Mouse (Mus musculus) large intestine, adult 2 months (tissue): ENCODE measurements around the gene Plscr1. TPM values are rescaled to one million over a fixed set of nuclear protein-coding genes. Genes with fewer than 3 reads are reported as not detected.

Source experiments
- DNase-seq: peaks from one replicate; pipeline ENCODE4 v3.0.0-alpha.2; 2012; ENCODE audit warnings: low read depth, low spot score
- WGBS: fragments of 180-500 bp; shearing (Covaris S2); methylation state at CpG from one replicate; pipeline ENCODE4 v1.1.7; 2018; 5-methylcytosine and 5-hydroxymethylcytosine counted together
- polyA plus RNA-seq: library from polyadenylated mRNA; depleted of rRNA; stranded (reverse); fragments of >200 nt; gene quantifications from 2 replicates; pipeline ENCODE4 v1.2.3, GENCODE M21; 2012

Gene Plscr1
- polyA plus RNA-seq, 1 experiment: 62.9 TPM

- DNase-seq: no peak
- 54% methylated on average over 5 of the region's 5 CpGs for WGBS
These were observed 3.2 kb downstream of the Plscr1 start for GRCm38 (mm10) chr9:92252718-92253117.

DNA sequence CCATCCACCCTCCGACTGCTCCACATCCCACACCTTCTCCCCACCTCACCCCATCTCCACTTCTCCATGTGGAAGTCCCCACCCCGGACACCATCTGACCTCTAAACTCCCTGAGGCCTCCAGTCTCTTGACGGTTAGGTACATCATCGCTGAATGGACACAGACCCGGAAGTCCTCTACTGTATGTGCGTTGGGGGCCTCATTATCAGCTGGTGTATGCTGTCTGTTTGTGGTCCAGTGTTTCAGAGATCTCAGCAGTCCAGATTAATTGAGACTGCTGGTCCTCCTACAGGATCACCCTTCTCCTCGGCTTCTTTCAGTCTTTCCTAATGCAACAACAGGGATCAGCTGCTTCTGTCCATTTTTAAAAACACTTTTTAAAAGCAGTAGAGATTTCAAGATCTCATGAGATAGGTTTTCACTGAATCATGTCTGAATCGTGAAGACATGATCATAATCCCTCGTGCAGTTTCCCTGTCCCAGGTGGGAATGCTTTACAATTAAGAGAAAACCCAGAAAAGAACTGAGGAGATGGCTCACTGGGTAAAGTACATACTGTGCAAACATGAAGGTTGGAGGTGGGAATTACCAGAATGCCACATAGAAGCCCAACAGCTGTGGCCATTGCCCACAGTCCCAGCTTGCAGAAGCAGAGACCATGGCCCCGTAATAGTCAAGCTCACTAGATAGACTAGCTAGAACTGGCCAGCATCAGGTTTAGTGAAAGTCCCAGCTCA, 4.2 kb downstream of the Plscr1 start:
- no peak for DNase-seq
- 72% methylated on average over 10 of the region's 10 CpGs for WGBS

- WGBS: 36% methylated on average over 7 of the region's 7 CpGs
- DNase-seq: no peak
These were observed 11.1 kb downstream of the Plscr1 start for GRCm38 (mm10) chr9:92260481-92261159.

DNA sequence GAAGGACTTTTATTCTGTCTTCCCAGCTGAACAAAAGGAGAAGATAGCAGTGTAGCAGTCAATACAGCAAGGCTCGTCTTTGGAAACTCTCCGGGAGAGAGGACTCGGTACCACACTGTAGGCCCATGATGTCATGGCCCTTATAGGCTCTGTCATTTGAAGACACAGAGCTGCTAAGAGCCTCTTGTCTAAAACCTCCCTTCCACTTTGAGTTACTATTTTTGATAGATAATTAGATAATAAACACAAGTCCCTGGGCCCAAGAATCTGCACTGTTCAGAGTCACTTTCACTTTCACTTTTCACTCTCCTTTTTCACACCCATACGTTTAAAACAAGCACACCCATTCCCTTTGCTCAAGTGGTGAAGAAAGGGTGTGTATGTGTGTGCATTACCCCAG, 16.2 kb downstream of the Plscr1 start:
- whole genome bisulfite sequencing: 46% methylated on average over 4 of the region's 4 CpGs
- DNase-seq: no peak

GRCm38 (mm10) chr9:92266558-92267171, 17.1 kb downstream of the Plscr1 start:
- WGBS: 36% methylated on average over 8 of the region's 8 CpGs

GRCm38 (mm10) chr9:92267732-92268131, 18.2 kb downstream of the Plscr1 start:
- 96% methylated on average over 1 of the region's 1 CpGs for WGBS

More at GRCm38 (mm10) chr9:92266558-92267171, 17.1 kb downstream of the Plscr1 start:
- no peak for DNase-seq

GRCm38 (mm10) chr9:92269829-92270404, 20.4 kb downstream of the Plscr1 start:
- DNase-seq: no peak
- 87% methylated on average over 5 of the region's 5 CpGs for WGBS

More at GRCm38 (mm10) chr9:92267732-92268131, 18.2 kb downstream of the Plscr1 start:
- DNase-seq: no peak

DNA sequence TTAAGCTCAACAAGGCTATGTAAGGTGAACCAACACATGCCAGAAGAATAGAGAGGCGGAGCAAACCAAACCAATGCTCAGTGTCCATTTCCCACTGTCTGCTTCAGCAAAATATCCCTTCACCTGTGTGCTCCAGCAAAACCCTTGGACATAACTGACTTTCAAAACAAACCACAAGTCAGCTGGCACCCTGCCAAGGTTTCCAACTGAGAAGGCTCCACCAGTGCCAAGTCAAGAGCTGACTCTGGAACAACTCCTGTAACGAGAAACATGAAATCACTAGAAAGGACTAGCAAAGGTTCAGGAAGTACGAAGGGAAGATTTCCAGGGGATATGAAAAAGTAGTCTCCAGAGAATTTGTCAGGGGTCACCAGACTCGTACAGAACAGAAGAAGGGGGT, 21.4 kb downstream of the Plscr1 start:
- 33% methylated on average over 4 of the region's 4 CpGs for WGBS
- DNase-seq: no peak

- 42% methylated on average over 4 of the region's 4 CpGs for whole genome bisulfite sequencing
- DNase-seq: no peak
These were observed 23.1 kb downstream of the Plscr1 start for GRCm38 (mm10) chr9:92272650-92273049.

GRCm38 (mm10) chr9:92273271-92273670, 23.7 kb downstream of the Plscr1 start:
- 83% methylated on average over 2 of the region's 2 CpGs for WGBS
- no peak for DNase-seq

DNA sequence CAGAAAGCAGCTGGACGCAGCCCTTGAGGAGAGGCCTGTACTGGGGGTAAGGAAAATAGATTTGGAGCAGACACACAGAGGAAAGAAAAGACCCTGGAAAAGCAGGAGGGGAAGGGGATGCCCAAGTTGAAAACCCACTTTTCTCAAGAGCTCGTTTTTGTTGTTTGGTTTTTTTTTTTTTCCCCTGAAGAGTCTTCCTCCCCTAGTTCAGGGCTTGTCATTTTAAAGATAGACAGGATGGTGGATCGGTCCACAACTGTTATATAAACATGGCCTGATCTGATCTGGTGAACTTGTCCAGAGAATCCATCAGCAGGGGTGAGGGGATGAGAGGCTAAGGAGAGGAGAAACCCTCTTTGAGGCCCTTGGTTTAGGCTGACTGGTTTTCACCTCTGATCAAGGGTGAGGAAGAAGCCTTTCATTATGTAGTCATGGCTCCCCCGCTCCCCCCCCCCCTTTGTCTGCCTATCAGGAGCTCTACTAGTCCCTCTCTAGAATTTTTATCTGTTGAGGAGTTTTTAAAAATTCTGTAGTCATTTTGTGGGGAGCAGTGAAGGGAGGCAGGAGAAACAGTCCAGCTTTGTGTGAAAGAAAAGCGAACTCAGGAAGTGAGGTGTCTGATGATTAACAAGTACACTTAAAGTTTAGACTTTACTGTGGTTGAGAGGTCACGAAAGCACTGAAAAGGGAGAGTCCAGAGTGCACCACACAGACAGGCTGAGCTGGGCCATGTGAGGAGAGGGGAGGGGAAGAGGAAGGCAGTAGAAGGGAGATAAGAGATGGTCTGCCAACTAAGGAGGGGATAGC, 24.6 kb downstream of the Plscr1 start:
- WGBS: 50% methylated on average over 6 of the region's 6 CpGs
- DNase-seq: no peak

DNA sequence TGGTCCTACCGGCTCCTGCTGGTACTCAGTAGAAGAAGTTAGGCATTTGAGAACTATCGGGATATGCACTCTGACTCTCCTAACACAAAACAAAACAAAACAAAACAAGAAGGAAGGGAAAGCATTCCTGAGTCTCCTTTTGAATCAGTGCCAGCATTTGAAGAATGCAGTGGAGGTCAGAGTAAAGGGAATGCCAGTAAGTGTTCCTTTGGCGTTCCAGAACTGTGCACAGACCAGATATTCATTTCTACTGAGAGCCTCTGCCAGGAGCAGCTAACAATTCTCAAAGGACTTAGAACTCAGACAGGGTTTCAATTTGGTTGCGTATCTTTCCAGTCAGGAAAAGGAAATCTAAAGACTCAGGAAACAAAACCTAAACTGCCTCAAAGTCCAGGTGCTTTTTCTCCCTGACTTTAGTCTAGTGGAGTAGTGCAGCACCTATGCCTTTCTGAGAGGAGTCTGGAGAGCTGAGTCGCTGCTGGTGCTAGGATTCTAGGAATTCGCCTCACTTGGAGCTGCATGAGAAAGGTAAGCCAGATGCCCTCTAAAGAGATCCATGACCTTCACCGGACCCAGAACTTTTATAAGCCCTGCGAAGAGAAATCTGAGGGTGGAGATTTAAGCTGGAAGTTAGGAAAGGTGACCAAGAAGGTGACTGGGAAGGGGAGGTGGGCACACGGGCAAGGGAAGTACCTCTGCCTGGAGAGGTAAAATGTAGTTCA, 26.1 kb downstream of the Plscr1 start, which contains the start of gene Plscr2:
Plscr2 (plus strand) TSS at position 117 of the 722 bp plus-strand sequence.
- no peak for DNase-seq
- 52% methylated on average over 9 of the region's 9 CpGs for WGBS

DNA sequence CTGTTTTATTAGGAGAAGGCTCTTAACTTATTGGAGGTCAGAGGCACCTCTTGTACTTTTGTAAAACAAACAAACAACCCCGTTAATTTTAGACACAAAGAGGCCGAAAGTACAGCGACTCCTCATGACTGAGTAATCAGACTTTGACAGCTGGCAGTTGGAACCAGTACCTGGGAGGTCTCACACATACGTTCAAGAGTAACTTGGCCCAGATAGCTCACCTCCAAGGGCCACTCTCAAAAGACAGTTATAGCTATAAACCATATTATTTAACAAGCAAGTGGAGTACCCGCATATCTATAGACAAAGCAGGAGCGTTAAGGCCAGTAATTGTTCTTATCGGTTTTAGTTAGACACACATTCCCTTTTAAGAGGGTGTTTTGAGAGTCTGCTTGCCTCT, 26.8 kb downstream of the Plscr1 start:
- WGBS: 42% methylated on average over 7 of the region's 7 CpGs
- no peak for DNase-seq

DNA sequence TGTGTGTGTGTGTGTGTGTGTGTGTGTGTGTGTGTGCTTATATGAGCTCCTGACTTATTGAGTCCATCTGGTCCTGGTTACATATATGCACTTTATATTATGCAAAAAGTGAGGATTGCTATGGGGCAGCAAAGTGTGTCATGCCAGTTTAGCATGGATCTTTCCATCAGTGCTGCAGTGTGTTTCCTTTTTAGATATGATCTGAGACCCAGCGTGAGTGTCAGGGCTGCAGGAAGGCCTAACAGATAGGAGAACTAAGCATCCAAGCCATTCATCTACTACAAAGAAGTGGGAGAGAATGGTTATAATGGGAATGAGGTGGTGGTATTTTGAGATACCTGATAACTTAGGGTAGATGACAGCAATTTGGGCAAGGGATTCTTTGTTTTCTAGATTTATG, 30.5 kb downstream of the Plscr1 start:
- WGBS: 85% methylated on average over 1 of the region's 1 CpGs
- no peak for DNase-seq

DNA sequence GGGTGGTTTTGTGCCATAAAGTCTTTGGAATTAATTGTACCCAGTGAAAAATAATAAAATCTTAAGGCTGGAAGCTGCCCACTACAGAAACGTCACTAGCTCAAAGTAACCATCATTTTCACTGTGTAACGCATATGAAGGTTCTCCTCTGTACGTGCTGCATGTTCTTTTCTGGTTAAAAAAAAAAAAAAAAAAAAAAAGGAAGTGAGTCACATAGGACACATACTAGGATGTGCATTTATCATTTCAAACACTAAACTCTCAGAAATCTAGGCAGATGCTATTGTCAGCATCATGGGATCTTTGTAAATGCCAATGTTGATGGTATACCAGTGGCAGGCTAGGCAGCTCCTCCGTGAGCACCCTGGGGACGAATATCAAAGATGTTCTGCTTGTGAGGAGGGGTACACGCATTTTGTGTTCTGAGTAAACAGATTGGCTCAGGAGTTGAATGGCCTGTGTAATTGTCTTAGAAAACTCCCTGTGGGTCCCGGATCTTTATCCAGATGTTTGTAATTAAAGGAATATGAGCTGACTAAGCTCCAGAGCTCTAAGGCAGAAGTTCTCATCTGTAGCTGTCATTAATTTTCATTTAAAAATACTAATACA, 33.1 kb downstream of the Plscr1 start:
- WGBS: 83% methylated on average over 7 of the region's 7 CpGs
- DNase-seq: no peak

DNA sequence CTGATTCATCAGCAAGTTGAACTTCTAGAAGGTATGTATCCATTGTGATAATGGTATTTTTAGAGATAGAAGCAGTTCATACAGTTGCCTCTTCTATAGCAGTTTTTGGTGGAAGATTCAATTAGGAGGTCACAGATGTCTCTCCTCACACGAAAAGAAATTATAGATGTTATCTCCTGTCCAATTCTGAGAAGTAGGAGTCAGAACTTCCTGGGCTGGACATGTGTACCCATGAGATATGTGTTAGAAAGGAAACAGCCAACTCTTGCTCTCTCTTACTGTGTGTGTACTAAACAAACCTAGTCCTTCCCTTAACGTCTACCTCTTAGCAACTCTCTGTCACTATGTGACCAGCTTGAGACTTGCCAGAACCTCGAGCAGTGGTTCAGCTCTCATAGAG, 40.1 kb downstream of the Plscr1 start:
- 64% methylated on average over 3 of the region's 3 CpGs for WGBS
- no peak for DNase-seq

DNA sequence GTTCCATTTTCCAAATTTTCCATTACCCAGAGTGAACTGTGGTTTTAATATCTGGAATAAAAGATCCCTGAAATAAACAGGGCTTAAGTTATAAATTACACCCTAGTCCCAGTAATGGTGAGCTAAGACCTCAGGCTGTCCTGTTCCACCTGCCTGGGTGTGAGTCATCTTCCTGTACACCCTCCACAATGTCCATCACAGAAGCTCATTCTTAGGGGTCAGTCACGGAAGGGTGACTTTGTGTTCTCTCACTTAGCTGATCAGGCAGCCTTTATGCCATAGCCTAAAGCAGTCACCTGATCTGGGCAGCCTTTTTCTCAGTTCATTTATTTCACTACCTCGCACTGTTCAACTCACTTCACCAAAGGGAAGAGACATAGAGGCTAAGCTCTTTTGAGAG, 42.6 kb downstream of the Plscr1 start:
- 84% methylated on average over 2 of the region's 2 CpGs for WGBS
- no peak for DNase-seq

DNA sequence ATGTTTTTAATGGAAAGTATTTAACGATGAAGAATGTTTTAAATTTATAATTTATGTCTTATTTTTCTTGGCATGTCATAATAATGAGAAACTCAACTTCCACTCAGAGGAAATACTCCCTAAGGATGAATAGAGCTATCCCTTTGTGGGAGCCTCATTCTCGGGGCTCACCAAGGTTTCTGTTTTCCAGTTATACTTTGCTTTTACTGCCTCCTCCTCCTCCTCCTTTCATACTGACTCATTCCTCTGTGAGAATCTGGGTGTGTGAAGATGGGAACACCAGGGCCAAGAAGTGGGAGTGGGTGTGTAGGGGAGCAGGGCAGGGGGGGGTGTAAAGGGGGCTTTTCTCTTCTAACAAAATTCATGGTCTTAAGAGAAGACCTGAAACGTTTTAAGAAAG, 43.4 kb downstream of the Plscr1 start:
- WGBS: 74% methylated on average over 3 of the region's 3 CpGs
- no peak for DNase-seq
